Mouse (Mus musculus): ENCODE measurements around the gene Mroh2a.
"Not testable (repeated sequence)": the region's sequence is repeated elsewhere in the genome, so short reads cannot be mapped to it uniquely, and the experiment has no call there.

The Mroh2a gene

DNA sequence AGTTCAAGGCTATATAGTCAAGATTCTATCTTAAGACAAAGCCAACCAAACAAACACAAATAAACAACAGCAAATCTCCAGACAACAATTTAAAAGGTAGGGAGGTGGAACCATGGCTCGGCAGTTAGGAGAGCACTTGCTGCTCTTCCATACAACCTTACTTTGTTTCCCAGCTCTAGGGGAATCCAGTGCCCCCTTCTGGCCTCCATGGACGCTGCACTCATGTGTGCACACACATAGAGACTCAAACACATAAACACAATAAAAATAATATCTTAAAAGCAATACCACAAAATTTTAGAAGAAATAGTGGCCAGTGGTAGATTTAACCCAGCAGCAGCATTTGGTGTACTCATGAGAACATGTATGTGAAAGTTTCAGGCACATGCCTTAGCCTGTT, 9.6 kb upstream of the Mroh2a start:
- in situ Hi-C loops (cut with MboI; ENCODE audit: low pct_unique_long_range_greater_than_20kb in 1 of 2, low sequenced_read_pairs in 2 of 2, unreplicated experiment in 1 of 2) = no loop called here

DNA sequence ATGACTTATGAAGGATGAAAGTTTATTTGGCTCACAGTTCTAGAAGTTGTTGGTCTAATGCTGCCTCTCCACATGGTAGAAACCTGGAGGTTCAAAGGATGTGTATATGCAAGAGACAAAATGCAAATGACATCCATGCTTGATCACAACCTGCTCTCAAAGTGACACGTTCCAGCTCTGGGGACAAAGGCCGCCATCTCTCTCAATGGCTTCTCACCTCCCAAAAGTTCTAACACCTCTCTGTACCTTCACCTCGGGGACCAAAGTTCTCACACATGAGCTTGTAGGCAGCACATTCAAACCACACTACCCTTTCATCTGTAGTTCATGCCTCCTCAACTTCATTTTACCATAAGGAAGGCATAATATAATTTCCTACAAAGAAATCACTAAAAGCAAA, 9.2 kb upstream of the Mroh2a start:
- in situ Hi-C loops (cut with MboI; ENCODE audit: low pct_unique_long_range_greater_than_20kb in 1 of 2, low sequenced_read_pairs in 2 of 2, unreplicated experiment in 1 of 2) = no loop called here

DNA sequence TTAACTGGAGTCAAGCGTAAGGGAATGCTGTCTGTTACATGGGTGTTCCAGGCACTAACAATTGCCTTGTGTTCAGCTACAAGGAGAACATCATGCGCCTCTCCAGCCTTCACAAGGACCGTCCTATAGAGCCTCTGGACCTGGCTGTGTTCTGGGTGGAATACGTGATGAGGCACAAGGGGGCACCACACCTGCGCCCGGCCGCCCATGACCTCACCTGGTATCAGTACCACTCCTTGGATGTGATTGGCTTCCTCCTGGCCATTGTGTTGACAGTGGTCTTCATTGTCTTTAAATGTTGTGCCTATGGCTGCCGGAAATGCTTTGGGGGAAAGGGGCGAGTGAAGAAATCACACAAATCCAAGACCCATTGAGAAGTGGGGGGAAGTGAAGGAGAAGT, 8.7 kb upstream of the Mroh2a start:
- in situ Hi-C loops (cut with MboI; ENCODE audit: low pct_unique_long_range_greater_than_20kb in 1 of 2, low sequenced_read_pairs in 2 of 2, unreplicated experiment in 1 of 2) = no loop called here

DNA sequence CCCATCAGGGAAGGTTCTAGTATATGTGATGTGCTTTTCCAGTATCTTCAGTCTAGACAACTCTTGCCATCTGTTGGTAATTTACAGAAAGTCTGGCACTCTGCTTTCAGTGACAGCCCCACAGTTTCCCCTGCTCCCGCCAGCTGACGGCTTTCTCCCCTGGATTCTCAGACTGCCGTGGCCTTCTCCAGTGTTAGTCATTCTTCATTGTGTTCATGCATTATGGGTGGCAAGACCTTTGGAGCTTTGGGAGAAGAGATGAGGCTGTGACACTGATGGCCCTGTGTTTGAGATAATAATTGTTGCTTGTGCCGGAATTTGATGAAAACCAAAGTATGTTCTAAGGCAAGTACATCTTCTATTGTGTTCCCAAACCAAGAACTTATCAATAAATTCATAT, 8.2 kb upstream of the Mroh2a start:
- in situ Hi-C loops (cut with MboI; ENCODE audit: low pct_unique_long_range_greater_than_20kb in 1 of 2, low sequenced_read_pairs in 2 of 2, unreplicated experiment in 1 of 2) = no loop called here

DNA sequence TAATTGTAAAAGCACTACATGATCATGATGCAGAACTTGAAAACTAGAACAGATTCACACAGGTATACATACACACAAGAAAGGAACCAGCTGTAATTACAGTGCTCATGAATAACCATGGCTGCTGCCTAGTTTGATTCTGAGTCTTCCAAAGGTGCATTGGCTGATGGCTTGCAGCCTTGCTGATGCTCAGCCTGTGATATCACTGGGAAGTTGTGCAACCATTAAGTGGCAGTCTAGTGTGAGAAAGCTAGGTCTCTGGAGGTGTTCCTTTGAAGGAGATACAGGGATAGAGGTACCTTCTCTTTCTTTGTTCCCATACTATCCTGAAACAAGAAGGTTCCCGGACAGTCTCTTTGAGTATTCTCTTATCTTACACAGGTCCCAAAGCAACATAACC, 7.7 kb upstream of the Mroh2a start:
- in situ Hi-C loops (cut with MboI; ENCODE audit: low pct_unique_long_range_greater_than_20kb in 1 of 2, low sequenced_read_pairs in 2 of 2, unreplicated experiment in 1 of 2) = no loop called here

DNA sequence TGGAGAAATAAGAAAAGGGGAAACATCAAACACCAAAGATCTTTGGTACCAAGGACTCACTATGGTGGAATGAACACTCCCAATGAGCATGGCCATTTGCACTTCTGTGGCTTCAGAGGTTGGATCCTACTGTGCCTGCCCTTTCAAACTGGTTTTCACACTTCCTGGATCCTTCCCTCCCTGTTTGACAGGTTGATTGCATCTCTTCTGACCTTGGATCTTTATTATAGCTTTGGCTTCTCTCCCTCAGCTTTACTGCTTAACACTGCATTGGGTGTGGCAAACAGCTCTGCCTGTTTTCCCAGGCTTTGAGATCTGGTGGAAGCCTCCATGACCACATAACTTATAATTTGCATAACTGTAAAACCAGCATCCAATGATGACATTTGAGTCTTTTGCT, 6.5 kb upstream of the Mroh2a start:
- in situ Hi-C loops (cut with MboI; ENCODE audit: low pct_unique_long_range_greater_than_20kb in 1 of 2, low sequenced_read_pairs in 2 of 2, unreplicated experiment in 1 of 2) = loop anchor here in 1 of 2 experiments (5.0 kb wide), 1 partner anchor 87 kb away; no protein-coding TSS in a partner anchor

DNA sequence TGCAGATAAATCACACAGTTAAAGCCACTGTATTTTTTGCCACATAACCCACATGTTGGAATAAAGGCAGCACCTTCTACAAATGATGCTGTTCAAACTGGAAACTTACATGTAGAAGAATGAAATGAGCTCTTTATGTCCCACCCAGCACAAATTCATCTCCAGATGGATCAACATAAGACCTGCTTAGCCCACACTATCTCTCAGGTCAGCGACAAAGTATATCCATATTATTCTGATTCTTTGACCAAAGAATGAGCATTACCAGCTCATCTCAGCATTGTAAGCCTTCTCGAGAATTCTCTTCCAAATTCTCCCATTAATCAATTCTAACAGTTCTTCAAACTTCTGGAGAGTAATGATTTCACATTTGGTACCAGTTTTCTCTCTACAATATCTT, 4.6 kb upstream of the Mroh2a start:
- in situ Hi-C loops (cut with MboI; ENCODE audit: low pct_unique_long_range_greater_than_20kb in 1 of 2, low sequenced_read_pairs in 2 of 2, unreplicated experiment in 1 of 2) = loop anchor here in 1 of 2 experiments (5.0 kb wide), 1 partner anchor 85 kb away; no protein-coding TSS in a partner anchor

DNA sequence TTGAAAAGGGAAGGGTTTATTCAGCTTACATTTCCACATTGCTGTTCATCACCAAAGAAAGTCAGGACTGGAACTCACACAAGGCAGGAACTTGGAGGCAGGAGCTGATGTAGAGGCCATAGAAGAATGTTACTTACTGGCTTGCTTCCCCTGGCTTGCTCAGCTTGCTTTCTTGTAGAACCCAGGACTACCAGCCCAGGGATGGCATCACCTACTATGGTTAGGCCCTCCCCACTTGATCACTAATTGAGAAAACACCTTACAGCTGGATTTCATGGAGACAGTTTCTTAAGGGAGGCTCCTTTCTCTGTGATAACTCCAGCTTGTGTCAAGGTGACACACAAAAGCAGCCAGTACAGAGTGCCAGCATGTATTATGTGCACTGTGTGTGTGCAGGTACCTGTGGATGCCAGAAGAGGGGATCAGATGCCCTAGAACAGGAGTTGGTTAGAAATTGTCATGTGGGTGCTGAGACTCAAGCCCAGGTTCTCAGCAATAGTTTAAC, 3.7 kb upstream of the Mroh2a start:
- in situ Hi-C loops (cut with MboI; ENCODE audit: low pct_unique_long_range_greater_than_20kb in 1 of 2, low sequenced_read_pairs in 2 of 2, unreplicated experiment in 1 of 2) = loop anchor here in 1 of 2 experiments (5.0 kb wide), 1 partner anchor 84 kb away; no protein-coding TSS in a partner anchor

DNA sequence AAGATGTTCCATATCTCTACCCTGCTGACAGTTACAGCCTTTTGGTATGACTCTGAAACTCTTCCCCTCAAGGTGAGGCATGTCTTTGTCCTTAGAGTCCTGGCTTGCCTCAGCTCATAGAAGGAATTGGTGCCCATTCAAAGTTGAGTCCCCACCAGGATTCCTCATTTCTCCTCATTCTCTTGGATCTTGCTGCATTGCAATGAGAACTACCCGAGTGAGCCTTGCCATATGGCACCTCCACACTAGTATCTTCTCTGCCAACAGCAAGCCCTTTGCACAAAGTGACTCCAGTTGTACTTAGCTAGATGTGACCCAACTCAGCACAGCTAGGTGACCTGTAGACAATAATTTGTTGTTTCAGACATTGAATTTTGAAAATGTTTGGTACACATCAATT, 3.2 kb upstream of the Mroh2a start:
- in situ Hi-C loops (cut with MboI; ENCODE audit: low pct_unique_long_range_greater_than_20kb in 1 of 2, low sequenced_read_pairs in 2 of 2, unreplicated experiment in 1 of 2) = loop anchor here in 1 of 2 experiments (5.0 kb wide), 1 partner anchor 84 kb away; no protein-coding TSS in a partner anchor

DNA sequence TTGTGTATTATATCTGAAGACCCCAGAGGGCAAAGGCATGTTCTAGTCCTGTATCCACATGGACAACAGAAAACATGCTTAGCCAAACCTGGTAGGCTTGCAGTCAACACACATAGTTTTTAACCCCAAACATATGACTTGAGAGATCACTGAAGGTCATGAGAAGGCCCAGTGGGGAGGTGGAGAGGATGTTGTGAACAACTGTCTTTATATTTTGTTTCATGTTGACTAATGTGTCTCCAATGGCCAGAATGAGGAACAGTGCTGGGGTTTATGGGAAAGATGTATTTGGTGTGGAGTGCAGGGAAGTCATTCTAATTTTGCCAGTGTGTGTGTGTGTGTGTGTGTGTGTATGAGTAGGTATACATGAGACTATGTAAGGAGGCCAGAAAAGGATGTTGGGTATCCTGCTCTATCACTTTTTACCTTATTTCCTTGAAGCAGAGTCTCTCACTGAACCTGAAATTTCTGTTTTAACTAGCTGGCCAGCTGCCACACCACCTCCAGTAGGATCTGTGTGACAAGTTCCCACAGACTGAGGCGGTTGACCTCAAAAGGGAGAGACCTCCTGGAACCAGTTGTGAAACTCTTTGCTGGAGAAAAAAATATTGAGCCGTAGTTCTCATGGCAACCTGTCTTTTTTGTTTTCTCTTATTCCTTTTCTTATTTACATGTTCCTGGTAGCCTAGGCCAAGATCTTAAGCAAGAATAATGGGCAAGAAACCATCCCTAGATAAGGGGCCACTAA, 2.6 kb upstream of the Mroh2a start:
- in situ Hi-C loops (cut with MboI; ENCODE audit: low pct_unique_long_range_greater_than_20kb in 1 of 2, low sequenced_read_pairs in 2 of 2, unreplicated experiment in 1 of 2) = loop anchor here in 1 of 2 experiments (5.0 kb wide), 1 partner anchor 83 kb away; no protein-coding TSS in a partner anchor

DNA sequence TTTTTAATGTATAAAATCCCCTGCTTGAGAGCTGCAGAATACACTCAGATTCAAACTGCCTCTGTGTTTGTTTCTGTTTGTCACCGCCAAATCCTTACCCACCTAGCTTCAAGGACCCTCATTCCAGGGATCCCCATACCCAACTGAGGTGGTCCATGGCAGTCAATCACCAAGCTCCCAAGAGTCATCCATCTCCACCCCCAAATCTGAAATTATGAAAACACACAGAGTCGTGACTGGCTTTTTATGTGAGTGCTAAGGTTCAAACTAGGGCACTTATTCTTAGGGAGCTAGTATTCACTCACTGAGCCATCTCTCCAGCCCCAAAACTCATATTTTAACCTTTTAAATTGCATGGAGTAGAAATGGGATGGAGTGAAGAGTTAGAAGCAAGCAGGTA, 1.5 kb upstream of the Mroh2a start:
- in situ Hi-C loops (cut with MboI; ENCODE audit: low pct_unique_long_range_greater_than_20kb in 1 of 2, low sequenced_read_pairs in 2 of 2, unreplicated experiment in 1 of 2) = not testable (repeated sequence)

DNA sequence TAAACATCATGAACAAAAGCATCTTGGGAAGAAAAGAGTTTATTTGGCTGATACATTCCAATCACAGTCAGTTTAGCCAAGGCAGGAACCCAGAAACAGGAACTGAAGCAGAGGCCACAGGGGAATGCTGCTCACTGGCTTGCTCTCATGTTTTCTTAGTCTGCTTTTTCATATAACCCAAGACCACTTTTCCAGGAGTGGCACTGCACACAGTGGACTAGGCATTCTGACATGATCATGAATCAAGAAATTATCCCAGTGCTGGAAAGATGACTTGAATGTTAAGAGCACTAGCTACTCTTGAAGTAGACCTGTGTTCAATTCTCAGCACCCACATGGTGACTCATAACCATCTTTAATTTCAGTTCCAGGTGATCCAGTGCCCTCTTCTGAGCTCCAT, 1.0 kb upstream of the Mroh2a start:
- in situ Hi-C loops (cut with MboI; ENCODE audit: low pct_unique_long_range_greater_than_20kb in 1 of 2, low sequenced_read_pairs in 2 of 2, unreplicated experiment in 1 of 2) = no loop called here

DNA sequence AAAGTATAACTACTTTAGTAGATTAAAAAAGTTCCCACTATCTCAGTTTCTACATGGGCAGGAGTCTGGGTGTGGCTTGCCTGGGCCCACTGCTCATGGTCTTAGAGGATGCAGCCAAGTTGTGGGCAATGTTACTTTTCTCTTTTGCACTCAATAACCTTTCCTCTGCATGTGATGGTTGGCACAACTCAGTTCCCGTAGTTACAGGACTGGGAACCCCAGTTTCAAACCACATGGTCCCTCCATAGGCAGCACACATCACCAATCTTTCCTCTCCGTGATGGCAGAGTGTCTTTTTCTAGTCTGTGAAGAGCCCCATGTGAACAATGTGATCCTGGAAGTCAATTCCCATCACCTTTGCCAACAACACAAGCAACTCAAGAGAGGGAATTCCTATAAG, 696 bp downstream of the Mroh2a start:
- in situ Hi-C loops (cut with MboI; ENCODE audit: low pct_unique_long_range_greater_than_20kb in 1 of 2, low sequenced_read_pairs in 2 of 2, unreplicated experiment in 1 of 2) = no loop called here

DNA sequence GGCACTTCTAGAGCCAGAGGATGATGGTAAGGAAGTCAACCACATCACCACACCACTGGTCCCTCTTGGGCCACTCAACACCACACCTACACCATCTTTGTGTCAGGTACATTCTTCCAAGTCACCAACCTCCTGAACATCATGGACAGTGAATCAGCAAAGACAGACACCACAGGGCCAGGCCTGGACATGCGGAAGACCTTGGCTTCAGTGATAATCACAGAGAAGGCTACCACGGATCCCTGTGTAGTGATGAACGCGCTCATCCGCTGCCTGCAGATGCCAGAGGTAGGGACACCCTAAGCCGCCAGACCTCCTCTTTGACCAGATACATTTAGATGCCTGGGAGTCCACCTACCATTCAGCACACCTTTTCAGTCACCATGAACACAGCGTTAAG, 1.3 kb downstream of the Mroh2a start:
- in situ Hi-C loops (cut with MboI; ENCODE audit: low pct_unique_long_range_greater_than_20kb in 1 of 2, low sequenced_read_pairs in 2 of 2, unreplicated experiment in 1 of 2) = no loop called here

DNA sequence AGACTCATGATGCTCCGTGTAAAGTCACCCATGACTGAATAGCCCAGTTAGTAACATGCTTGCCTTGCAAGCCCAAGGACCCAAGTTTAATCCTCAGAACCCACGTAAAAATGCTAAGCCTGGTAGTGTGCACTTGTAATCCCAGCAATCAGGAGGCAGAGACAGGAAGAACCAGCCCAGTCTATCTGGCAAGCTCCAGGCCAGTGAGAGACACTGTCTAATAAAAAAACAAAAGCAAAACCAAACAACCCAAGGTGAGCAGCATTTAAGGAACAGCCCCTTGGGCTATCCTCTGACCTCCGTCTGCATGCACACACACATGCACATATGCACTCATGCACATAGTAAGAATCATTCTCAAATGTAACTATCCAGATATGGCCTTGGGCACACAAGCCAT, 2.8 kb downstream of the Mroh2a start:
- in situ Hi-C loops (cut with MboI; ENCODE audit: low pct_unique_long_range_greater_than_20kb in 1 of 2, low sequenced_read_pairs in 2 of 2, unreplicated experiment in 1 of 2) = no loop called here

DNA sequence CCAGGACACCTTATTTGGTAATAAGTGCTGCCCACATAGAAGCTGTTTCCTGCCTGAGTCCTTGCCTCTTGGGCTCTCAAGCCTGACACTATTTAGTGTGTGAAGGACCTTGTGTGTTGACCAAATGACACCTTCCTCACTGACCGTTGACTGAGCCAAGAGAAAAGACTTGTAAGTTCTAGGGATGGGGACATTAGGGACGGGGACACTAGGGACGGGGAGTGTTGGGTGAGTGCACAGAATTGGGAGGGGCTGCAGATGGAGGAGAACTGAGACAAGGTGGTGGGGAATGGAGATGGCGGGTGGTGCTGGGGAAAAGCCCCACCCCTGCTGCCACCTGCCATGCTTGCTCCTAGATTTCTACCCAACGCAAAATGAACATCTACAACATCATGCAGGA, 3.2 kb downstream of the Mroh2a start:
- in situ Hi-C loops (cut with MboI; ENCODE audit: low pct_unique_long_range_greater_than_20kb in 1 of 2, low sequenced_read_pairs in 2 of 2, unreplicated experiment in 1 of 2) = no loop called here

DNA sequence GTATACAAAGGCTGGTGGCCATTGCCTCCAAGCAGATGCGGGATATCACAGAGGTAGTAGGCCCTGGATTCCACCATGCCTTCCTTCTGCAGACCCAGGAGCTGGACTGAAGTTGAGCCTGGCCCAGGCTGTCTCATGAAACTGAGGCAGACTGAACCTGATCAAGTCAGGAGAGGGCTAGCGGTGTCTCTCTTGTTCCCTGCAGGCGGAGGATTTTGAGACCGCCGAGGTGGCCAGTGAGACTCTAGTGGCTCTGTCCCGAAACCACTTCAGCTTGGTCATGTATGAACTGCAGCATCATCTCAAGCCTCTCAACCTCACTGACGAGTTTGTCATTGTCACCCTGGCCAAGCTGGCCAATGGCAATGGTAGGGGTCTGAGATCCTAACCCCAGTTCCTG, 3.6 kb downstream of the Mroh2a start:
- in situ Hi-C loops (cut with MboI; ENCODE audit: low pct_unique_long_range_greater_than_20kb in 1 of 2, low sequenced_read_pairs in 2 of 2, unreplicated experiment in 1 of 2) = no loop called here

DNA sequence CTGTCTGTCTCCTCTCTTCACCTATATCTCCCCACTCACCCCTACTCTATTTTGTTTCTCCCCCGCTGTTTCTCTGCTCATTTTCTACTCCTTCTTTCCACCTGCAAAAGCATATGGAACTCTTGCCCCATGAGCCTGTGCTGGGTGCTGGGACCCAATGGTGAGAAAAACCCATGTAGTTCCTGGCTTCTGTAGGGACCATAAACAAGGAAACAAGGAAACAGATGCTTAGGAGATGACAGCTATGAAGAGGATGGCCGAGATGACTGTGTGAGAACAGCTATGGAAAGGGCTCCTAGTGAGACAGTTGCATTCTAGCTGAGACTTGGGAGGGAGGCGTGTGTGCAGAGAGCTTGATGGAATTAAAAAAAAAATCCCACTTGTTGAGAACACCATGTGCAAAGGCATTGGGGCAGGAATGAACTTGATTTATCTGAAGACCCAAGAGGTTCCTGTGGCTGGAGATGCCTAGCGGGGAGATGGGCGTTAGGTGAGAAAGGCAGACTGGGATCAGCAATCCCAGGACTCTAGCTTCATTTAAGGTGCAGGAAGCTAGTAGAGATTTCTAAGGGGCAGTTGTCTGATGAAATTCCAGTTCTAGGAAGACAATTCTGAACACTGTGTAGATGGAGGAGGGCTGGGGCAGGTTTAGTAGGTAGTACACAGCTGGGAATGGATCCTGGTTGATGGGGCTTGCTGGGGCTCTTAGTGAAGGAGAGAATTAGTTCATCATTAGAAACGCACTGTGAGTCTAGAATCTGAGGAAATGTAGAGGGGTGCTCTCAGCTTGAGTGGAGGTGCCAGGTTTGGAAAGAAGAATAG, 4.4 kb downstream of the Mroh2a start:
- in situ Hi-C loops (cut with MboI; ENCODE audit: low pct_unique_long_range_greater_than_20kb in 1 of 2, low sequenced_read_pairs in 2 of 2, unreplicated experiment in 1 of 2) = no loop called here

DNA sequence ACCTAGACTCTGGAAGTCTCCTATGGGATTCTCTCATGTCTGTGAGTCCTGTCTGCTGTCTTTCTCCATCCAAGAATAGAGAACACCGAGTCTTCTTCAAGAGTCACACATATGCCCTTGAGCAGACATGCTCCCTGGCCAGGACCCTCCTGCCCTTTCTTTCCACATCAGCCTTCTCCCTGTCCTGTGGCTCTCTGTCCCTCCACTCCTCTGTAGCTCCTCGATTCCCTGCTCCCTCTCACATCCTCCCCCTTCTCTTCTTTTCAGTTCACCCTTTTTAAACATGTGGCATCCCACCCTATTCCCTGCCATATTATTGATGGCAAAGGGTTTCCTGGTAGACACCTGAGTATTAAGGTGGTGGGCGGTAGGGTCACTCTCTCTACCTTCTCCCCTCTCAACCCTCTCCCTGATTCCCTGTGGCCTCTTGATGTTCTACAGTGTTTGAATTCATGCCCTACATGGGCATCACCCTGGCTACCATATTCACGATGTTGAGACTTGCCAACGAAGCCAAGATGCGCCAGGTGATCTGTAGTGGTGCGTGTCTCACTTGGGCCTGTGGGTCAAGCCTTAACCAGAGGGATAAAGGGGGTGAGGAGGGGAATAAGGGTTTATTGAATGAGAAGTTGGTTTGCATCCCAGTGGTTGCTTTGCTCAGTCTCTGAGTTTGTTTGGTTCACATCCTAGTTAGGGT, 5.2 kb downstream of the Mroh2a start:
- in situ Hi-C loops (cut with MboI; ENCODE audit: low pct_unique_long_range_greater_than_20kb in 1 of 2, low sequenced_read_pairs in 2 of 2, unreplicated experiment in 1 of 2) = no loop called here

Data from mouse embryonic stem cell (cell line).